Mouse (Mus musculus): ENCODE data around the gene Spata1.

Spata1 gene

GRCm38 (mm10) chr3:146499431-146500002 lies at the start of gene Spata1, which contains the start of gene Gng5:
Spata1 (minus strand) TSS chr3:146499753.
Gng5 (plus strand) TSS chr3:146499807.
- peak; percentile 70 for DNase-seq

DNA sequence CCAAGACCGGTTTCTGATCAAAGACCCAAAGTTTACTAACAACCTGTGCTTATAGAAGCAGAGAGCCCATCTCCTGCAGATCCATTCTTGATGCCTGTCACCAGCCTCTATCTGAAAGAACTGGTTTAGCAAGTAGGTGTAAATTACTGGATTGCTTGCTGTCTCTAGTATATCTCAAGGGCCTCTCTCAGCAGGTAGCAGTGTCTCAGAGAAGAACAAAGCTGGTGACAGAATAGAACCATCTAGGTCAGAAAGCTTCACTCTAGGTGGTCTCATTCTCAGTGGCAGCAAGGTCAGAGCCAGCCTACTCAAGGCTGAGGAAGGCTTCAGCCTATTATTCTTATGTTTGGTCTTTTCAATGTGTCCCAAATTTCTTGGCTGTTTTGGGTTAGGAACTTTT lies 44.1 kb upstream of the Spata1 start:
- no peak for DNase-seq

GRCm38 (mm10) chr3:146540521-146541273 lies 41.1 kb upstream of the Spata1 start:
- DNase-seq = no peak

DNA sequence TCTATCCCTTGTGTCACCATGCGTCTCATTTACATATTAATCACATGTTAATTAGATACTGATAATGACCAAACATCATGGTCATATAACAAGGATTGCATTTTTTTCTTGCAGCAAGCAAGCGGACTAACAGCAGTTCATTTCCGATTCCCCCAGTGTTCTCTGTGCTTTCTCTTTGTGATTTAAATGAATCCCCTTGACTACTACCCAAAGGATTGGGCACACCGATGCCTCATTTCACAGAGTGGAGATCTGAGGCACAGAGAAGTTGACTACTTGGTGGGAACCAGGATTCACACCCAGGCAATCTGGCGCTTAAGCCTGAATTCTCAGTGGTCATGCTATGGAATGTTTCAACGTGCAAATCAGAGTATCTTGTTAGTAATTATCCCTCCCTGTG lies 35.4 kb upstream of the Spata1 start:
- DNase-seq = no peak

GRCm38 (mm10) chr3:146528335-146528734 lies 28.8 kb upstream of the Spata1 start:
- DNase-seq = no peak

DNA sequence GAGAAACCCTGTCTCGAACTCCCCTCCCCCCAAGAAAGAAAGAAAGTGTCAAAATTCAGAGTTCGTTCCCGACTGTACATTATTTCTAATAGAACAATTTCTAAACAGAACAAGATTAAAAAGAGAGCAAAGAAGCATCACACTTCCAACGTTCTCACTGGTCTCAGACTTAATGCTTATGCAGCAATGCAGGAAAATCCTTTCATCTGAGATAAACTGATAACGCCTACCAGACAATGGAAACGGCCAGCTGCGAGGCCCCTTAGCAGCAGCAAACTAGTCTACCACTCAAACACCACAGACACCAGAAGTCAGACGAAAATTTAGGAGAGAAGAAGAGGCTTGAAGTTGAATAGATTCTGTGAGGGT lies 22.1 kb upstream of the Spata1 start:
- no peak for DNase-seq

GRCm38 (mm10) chr3:146520798-146521651 lies 21.5 kb upstream of the Spata1 start, which contains the start of gene Rpf1:
Rpf1 (minus strand) TSS chr3:146521429.
- peak; percentile 92 for DNase-seq

GRCm38 (mm10) chr3:146520226-146520797 lies 20.8 kb upstream of the Spata1 start:
- no peak for DNase-seq

GRCm38 (mm10) chr3:146506711-146507110 lies 7.2 kb upstream of the Spata1 start:
- DNase-seq = no peak

DNA sequence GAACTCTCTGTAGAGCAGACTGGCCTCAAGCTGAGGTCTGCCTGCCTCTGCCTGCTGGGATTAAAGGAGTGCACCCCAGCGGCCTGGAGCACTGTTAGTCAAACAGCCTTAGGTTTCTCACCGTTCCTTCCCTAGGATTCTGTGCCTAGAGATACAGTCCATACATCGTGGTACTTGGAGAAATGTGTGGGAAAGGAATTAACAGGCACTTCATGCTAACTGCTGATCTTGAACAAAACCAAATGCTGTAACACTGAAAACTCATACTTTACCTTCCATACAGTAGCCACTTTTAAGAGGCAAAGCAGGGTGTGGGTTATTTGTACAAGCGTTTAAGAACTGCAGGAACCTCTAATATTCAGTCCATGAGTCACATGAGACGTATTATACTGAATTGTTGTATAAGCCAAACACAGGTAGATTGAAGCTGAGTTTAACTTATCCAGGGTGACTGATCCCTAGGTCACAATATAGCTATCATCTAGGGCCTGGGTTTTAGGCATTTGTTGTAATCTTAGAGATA lies 2.1 kb upstream of the Spata1 start:
- no peak for DNase-seq

DNA sequence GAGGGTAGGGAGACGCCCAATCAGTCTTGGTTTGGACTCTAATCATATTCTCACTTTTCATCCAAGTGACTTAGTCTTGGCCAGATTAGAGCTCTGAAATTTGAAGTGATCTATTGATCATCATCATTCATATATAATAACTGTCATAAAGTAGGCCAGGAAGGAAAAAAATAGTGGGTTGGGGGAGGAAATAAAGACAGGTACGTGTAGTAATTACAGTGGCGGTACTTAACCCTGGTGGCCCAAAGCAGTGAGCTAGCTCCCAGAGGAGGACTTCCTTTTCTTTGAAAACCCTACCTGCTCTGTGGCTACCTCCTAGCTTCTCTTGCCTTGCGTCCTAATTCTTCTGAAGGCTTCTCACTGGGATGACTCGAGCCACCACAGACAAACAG lies 1.3 kb upstream of the Spata1 start:
- DNase-seq = no peak

DNA sequence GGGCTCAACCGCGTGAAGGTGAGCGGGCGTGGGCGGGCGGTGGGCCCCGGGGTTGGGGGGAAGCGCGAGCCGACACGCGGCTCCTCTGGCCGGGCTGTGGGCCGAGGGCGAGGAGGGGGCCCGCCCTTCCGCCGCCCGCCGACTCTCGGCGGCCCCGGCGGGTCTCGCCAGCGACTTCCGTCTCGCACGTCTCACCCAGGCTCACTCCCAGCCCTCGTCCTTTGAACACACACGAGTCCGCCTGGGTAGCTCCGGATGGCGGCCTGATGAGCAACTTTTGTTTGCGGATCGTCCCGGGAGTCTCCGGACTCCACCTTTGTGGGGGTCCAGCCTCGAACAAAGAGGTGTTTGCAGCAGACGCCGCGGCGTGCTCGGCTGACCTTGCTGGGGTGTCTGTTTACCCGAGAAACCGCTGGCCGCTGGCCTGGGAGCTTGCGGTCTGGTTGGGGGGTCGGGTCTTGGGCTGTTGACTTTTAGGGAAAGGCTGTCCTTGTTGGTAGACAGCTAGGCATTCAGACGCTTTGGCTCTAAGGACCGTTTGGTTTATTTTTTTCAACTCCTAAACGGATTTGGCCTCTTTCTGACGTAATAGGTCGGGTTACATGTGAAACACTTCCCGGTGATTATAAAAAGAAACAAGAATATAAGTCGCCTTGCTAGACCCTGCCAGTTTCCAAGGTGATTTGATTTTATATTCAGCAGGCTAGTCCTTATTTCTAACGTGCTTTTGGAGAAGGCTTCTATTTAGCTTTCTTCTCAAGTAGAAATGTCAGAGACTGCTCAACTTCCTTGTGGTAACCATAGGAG lies 653 bp upstream of the Spata1 start:
- peak; percentile 23 for DNase-seq

GRCm38 (mm10) chr3:146498989-146499388 lies 564 bp downstream of the Spata1 start:
- no peak for DNase-seq

- no peak for DNase-seq
Observed at GRCm38 (mm10) chr3:146494941-146495340, 4.6 kb downstream of the Spata1 start.

GRCm38 (mm10) chr3:146486464-146486863 lies 13.1 kb downstream of the Spata1 start:
- no peak for DNase-seq

GRCm38 (mm10) chr3:146482044-146482443 lies 17.5 kb downstream of the Spata1 start:
- no peak for DNase-seq

- DNase-seq = no peak
Observed at GRCm38 (mm10) chr3:146474428-146474827, 25.1 kb downstream of the Spata1 start.

- no peak for DNase-seq
Observed at GRCm38 (mm10) chr3:146473741-146474140, 25.8 kb downstream of the Spata1 start.

- no peak for DNase-seq
Observed at GRCm38 (mm10) chr3:146472657-146473056, 26.9 kb downstream of the Spata1 start.

- no peak for DNase-seq
Observed at GRCm38 (mm10) chr3:146469226-146469625, 30.3 kb downstream of the Spata1 start.

GRCm38 (mm10) chr3:146462939-146463338 lies 36.6 kb downstream of the Spata1 start:
- no peak for DNase-seq

GRCm38 (mm10) chr3:146451375-146451774 lies 48.2 kb downstream of the Spata1 start:
- no peak for DNase-seq
